Mouse (Mus musculus) cortical plate, adult 2 months (tissue): ENCODE data around the gene Rassf9. TPM values are rescaled to one million over a fixed set of nuclear protein-coding genes. Genes with fewer than 3 reads are reported as not detected.

Experiments
- H3K27ac ChIP-seq: fragments of 200-500 bp; 2 replicates; pipeline ENCODE4 v1.5.1; 2012; ENCODE audit warnings: low read length, control low read depth, inconsistent platforms; ENCODE audit not compliant: insufficient read depth
- H3K4me1 ChIP-seq: fragments of 200-500 bp; 2 replicates; pipeline ENCODE4 v1.6.1; 2011; ENCODE audit warnings: low read length; ENCODE audit not compliant: control insufficient read depth, insufficient read depth
- H3K4me3 ChIP-seq: fragments of 200-500 bp; 2 replicates; pipeline ENCODE4 v1.5.1; 2011; ENCODE audit warnings: mild to moderate bottlenecking, low read length, control low read depth; ENCODE audit not compliant: insufficient read depth
- CTCF ChIP-seq: fragments of 200-500 bp; IDR thresholded peaks from 2 replicates; pipeline ENCODE4 v1.5.1; 2011; ENCODE audit warnings: mild to moderate bottlenecking, control low read depth, low read length; ENCODE audit not compliant: insufficient read depth; ENCODE audit errors: extremely low read depth
- POLR2A ChIP-seq: fragments of 200-500 bp; IDR thresholded peaks from 2 replicates; pipeline ENCODE4 v1.6.1; 2011; ENCODE audit warnings: mild to moderate bottlenecking, low read length, control low read depth; ENCODE audit not compliant: insufficient read depth; ENCODE audit errors: extremely low read depth
- polyA plus RNA-seq: library from polyadenylated mRNA; depleted of rRNA; stranded (reverse); fragments of >200 nt; gene quantifications from 2 replicates; pipeline ENCODE4 v1.2.3, GENCODE M21; 2012; rRNA removed

Gene Rassf9
- 1.2 and 1.6 TPM in 2 replicates for polyA plus RNA-seq

- TF ChIP-seq CTCF (no peak), POLR2A (no peak)
- Histone ChIP-seq H3K4me1 (no peaks in the 10 kb centered on the region), H3K4me3 (peak within 1 kb of the TSS; percentile 13; the same call in 1 of the 2 replicates), H3K27ac (peak within 1 kb of the TSS; percentile 98)
Observed at GRCm38 (mm10) chr10:102511807-102512461, at the start of gene Rassf9. Gene Rassf9, plus strand, starts transcription at chr10:102512222.

GRCm38 (mm10) chr10:102469412-102469811 lies 42.6 kb upstream of the Rassf9 start:
- Histone ChIP-seq H3K4me3 (no peak overlapping the region), H3K4me1 (no peaks in the 10 kb centered on the region), H3K27ac (no peak overlapping the region)
- TF ChIP-seq CTCF (no peak), POLR2A (no peak)

GRCm38 (mm10) chr10:102490386-102490785 lies 21.6 kb upstream of the Rassf9 start, which contains the start of gene Nts:
Gene Nts, minus strand, starts transcription at chr10:102490486.
- TF ChIP-seq POLR2A (no peak), CTCF (no peak)
- Histone ChIP-seq H3K4me3 (no peak within 1 kb of the TSS; the same call in 1 of the 2 replicates), H3K4me1 (no peaks in the 10 kb centered on the region), H3K27ac (no peak within 1 kb of the TSS)

GRCm38 (mm10) chr10:102491792-102492191 lies 20.2 kb upstream of the Rassf9 start:
- Histone ChIP-seq H3K4me3 (no peak overlapping the region), H3K4me1 (no peaks in the 10 kb centered on the region), H3K27ac (no peak overlapping the region)
- TF ChIP-seq CTCF (peak; percentile 68), POLR2A (no peak)

- TF ChIP-seq POLR2A (no peak), CTCF (peak; percentile 38; the same call in 1 of the 2 replicates)
- Histone ChIP-seq H3K4me3 (no peak overlapping the region), H3K4me1 (no peaks in the 10 kb centered on the region), H3K27ac (no peak overlapping the region)
Observed at GRCm38 (mm10) chr10:102498754-102499153, 13.3 kb upstream of the Rassf9 start.

GRCm38 (mm10) chr10:102507386-102507785 lies 4.6 kb upstream of the Rassf9 start:
- H3K4me1 ChIP-seq: no peaks in the 10 kb centered on the region
- H3K27ac ChIP-seq: no peak overlapping the region
- TF ChIP-seq POLR2A: no peak
- TF ChIP-seq CTCF: no peak
- H3K4me3 ChIP-seq: no peak overlapping the region

- peak overlapping the region; percentile 53; the same call in 1 of the 2 replicates for H3K27ac ChIP-seq
- no peaks in the 10 kb centered on the region for H3K4me1 ChIP-seq
- TF ChIP-seq POLR2A (no peak), CTCF (no peak)
- peak overlapping the region; percentile 13; the same call in 1 of the 2 replicates for H3K4me3 ChIP-seq
Observed at GRCm38 (mm10) chr10:102511461-102511806, 588 bp upstream of the Rassf9 start.

GRCm38 (mm10) chr10:102514159-102514558 lies 2.1 kb downstream of the Rassf9 start:
- no peak for TF ChIP-seq CTCF
- TF ChIP-seq POLR2A: no peak
- no peaks in the 10 kb centered on the region for H3K4me1 ChIP-seq
- no peak overlapping the region for H3K4me3 ChIP-seq

GRCm38 (mm10) chr10:102527901-102528300 lies 15.9 kb downstream of the Rassf9 start:
- no peak overlapping the region for H3K27ac ChIP-seq
- no peak for TF ChIP-seq POLR2A
- no peak for TF ChIP-seq CTCF
- no peaks in the 10 kb centered on the region for H3K4me1 ChIP-seq
- no peak overlapping the region for H3K4me3 ChIP-seq

More at GRCm38 (mm10) chr10:102514159-102514558, 2.1 kb downstream of the Rassf9 start:
- no peak overlapping the region for H3K27ac ChIP-seq

- TF ChIP-seq CTCF (no peak), POLR2A (no peak)
- no peak overlapping the region for H3K4me3 ChIP-seq
- H3K4me1 ChIP-seq: no peaks in the 10 kb centered on the region
- H3K27ac ChIP-seq: no peak overlapping the region
Observed at GRCm38 (mm10) chr10:102553941-102554340, 41.9 kb downstream of the Rassf9 start.

GRCm38 (mm10) chr10:102562488-102562887 lies 50.5 kb downstream of the Rassf9 start:
- Histone ChIP-seq H3K4me1 (no peaks in the 10 kb centered on the region), H3K27ac (no peak overlapping the region), H3K4me3 (no peak overlapping the region)
- TF ChIP-seq CTCF: no peak
- TF ChIP-seq POLR2A: no peak
